Mouse (Mus musculus) brain, embryonic 14.5 days (tissue): ENCODE measurements around the gene Chmp5.

Experiments used
- CTCF ChIP-seq: fragments of 200-500 bp; IDR thresholded peaks from 2 replicates; pipeline ENCODE4 v1.5.1; 2012; ENCODE audit warnings: inconsistent platforms, mild to moderate bottlenecking, moderate library complexity, borderline replicate concordance; ENCODE audit not compliant: insufficient read depth, insufficient read length; ENCODE audit errors: extremely low read depth
- POLR2A ChIP-seq: fragments of 200-500 bp; IDR thresholded peaks from 2 replicates; pipeline ENCODE4 v1.6.1; 2012; ENCODE audit warnings: mild to moderate bottlenecking, inconsistent platforms, borderline replicate concordance; ENCODE audit not compliant: poor library complexity, insufficient read depth, insufficient read length, severe bottlenecking; ENCODE audit errors: extremely low read depth

DNA sequence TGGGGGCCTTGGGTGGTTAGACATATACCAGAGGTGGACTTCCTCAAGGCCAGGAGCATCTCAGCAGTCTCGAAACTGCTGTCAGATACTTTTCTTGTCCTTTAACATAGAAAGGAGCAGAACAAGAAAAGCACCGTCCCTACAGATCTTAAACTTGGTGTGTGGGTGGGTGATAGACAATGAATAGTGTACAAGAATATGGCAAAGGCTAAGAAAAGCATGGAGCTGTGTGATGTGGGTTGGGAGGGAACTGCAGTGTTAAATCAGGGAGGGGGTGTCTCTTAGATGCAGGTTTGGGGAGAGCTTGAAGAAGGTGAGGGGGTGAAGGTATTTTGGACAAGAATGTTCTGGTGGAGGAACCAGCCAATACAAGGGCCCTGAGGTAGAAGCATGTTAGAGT lies 27.6 kb upstream of the Chmp5 start:
- TF ChIP-seq POLR2A (no peak), CTCF (no peak)
